Mouse (Mus musculus) forebrain, embryonic 11.5 days (tissue): Measurements from ENCODE around the gene Ptprc. TPM values are rescaled to one million over a fixed set of nuclear protein-coding genes. Genes with fewer than 3 reads are reported as not detected.

ENCODE experiments used
- ATAC-seq: fragments of 200-750 bp; cut with Nextera tagmentation; replicated peaks from 2 replicates; pipeline ENCODE4 v1.8.0; 2017; ENCODE audit warnings: moderate TSS enrichment; ENCODE audit not compliant: low FRiP score
- DNase-seq: peaks from one replicate; pipeline ENCODE4 v3.0.0-alpha.2; 2017; ENCODE audit warnings: low spot score
- H3K27ac ChIP-seq: fragments of 300-500 bp; sonication (generic); 2 replicates; pipeline ENCODE4 v1.5.1; 2014; ENCODE audit warnings: low read depth, low read length
- H3K27me3 ChIP-seq: fragments of 300-500 bp; sonication (generic); 2 replicates; pipeline ENCODE4 v1.6.1; 2014; ENCODE audit warnings: mild to moderate bottlenecking, low read length, mixed read lengths; ENCODE audit not compliant: control insufficient read depth, insufficient read depth
- H3K36me3 ChIP-seq: fragments of 300-500 bp; sonication (generic); 2 replicates; pipeline ENCODE4 v1.6.1; 2014; ENCODE audit warnings: mild to moderate bottlenecking, low read length, moderate library complexity, mixed read lengths; ENCODE audit not compliant: control insufficient read depth, insufficient read depth
- H3K4me1 ChIP-seq: fragments of 300-500 bp; sonication (generic); replicated peaks from 2 replicates; pipeline ENCODE4 v1.6.1; 2014; ENCODE audit warnings: low read length, mixed read lengths; ENCODE audit not compliant: control insufficient read depth, insufficient read depth
- H3K4me2 ChIP-seq: fragments of 300-500 bp; sonication (generic); 2 replicates; pipeline ENCODE4 v1.6.1; 2014; ENCODE audit warnings: low read depth, mild to moderate bottlenecking, low read length, moderate library complexity, mixed read lengths; ENCODE audit not compliant: severe bottlenecking
- H3K4me3 ChIP-seq: fragments of 300-500 bp; sonication (generic); 2 replicates; pipeline ENCODE4 v1.5.1; 2014; ENCODE audit warnings: low read depth, low read length
- H3K9ac ChIP-seq: fragments of 300-500 bp; sonication (generic); 2 replicates; pipeline ENCODE4 v1.6.1; 2014; ENCODE audit warnings: low read length
- H3K9me3 ChIP-seq: fragments of 300-500 bp; sonication (generic); 2 replicates; pipeline ENCODE4 v1.6.1; 2016; ENCODE audit warnings: low read length, mixed read lengths; ENCODE audit not compliant: control insufficient read depth
- WGBS: fragments of 180-500 bp; shearing (Covaris S2); extraction: QIAGEN DNeasy Blood & Tissue Kit; methylation state at CpG from one replicate; pipeline ENCODE4 v1.1.7; 2014; 5-methylcytosine and 5-hydroxymethylcytosine counted together
- polyA plus RNA-seq: library from polyadenylated mRNA; unstranded; fragments of >200 nt; fragmentation: Nextera tagmentation; extraction: Ambion mirVana; gene quantifications from 2 replicates; pipeline ENCODE4 v1.2.1, GENCODE M21; 2014

Ptprc gene
- polyA plus RNA-seq, result 1.6 and 2.0 TPM in 2 replicates

DNA sequence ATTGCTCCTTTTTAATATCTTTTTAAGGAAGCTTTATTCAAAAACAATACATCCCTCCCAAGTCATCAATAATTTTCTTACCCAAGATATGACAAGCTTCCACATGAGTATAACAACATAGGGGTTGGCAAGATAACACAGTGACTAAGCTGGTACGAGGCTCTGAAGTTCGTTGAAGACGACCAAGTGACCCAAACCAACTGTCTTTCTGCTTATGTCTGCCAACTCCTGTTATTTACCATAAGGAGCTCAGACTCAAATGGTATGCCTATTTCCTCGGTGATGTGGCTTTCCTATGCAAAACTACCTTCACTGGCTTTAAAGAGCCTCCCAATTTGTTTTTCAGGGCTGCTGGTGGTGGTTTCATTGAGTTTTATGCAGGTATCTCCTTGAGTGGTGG lies at the start of gene Ptprc:
Gene Ptprc, minus strand, starts transcription at position 215 of the 400 bp plus-strand sequence.
- 91% methylated on average over 4 of the region's 4 CpGs for WGBS
- no peak for DNase-seq

GRCm38 (mm10) chr1:138214736-138215458 lies 39.4 kb upstream of the Ptprc start:
- H3K4me1 ChIP-seq, result 0 out of 2 replicates have a peak, but pooled peaks cover 2% of the 10 kb centered on the region
- ATAC-seq (no peak), DNase-seq (no peak)
- no peaks in the 10 kb centered on the region for H3K9me3 ChIP-seq
- 50% methylated on average over 3 of the region's 3 CpGs for WGBS
- H3K9ac ChIP-seq, result no peak overlapping the region
- no peaks in the 10 kb centered on the region for H3K36me3 ChIP-seq
- no peaks in the 10 kb centered on the region for H3K27me3 ChIP-seq
- H3K27ac ChIP-seq, result no peak overlapping the region
- no peak overlapping the region for H3K4me3 ChIP-seq
- no peak overlapping the region for H3K4me2 ChIP-seq

More for the DNA sequence above, at the start of gene Ptprc:
- no peak within 1 kb of the TSS for H3K27ac ChIP-seq
- no peaks in the 10 kb centered on the region for H3K9me3 ChIP-seq
- no peaks in the 10 kb centered on the region for H3K27me3 ChIP-seq
- H3K4me2 ChIP-seq, result no peak within 1 kb of the TSS
- H3K36me3 ChIP-seq, result no peaks in the 10 kb centered on the region
- no peaks in the 10 kb centered on the region for H3K4me1 ChIP-seq
- no peak within 1 kb of the TSS for H3K9ac ChIP-seq
- no peak for ATAC-seq
- H3K4me3 ChIP-seq, result no peak within 1 kb of the TSS

- Histone ChIP-seq H3K36me3 (no peaks in the 10 kb centered on the region), H3K4me1 (peaks cover 6% of the 10 kb centered on the region; the same call in 1 of the 2 replicates), H3K9me3 (no peaks in the 10 kb centered on the region), H3K4me2 (no peak overlapping the region), H3K27ac (no peak overlapping the region), H3K9ac (no peak overlapping the region), H3K27me3 (no peaks in the 10 kb centered on the region), H3K4me3 (no peak overlapping the region)
- WGBS, result 83% methylated on average over 3 of the region's 3 CpGs
- DNase-seq, result no peak
- ATAC-seq, result no peak
Observed at GRCm38 (mm10) chr1:138210387-138211024, 35.0 kb upstream of the Ptprc start.

GRCm38 (mm10) chr1:138209751-138210150 lies 34.2 kb upstream of the Ptprc start:
- H3K4me1 ChIP-seq, result peaks cover 6% of the 10 kb centered on the region; the same call in 1 of the 2 replicates
- no peak for ATAC-seq
- H3K9ac ChIP-seq, result no peak overlapping the region
- no peak for DNase-seq
- H3K9me3 ChIP-seq, result no peaks in the 10 kb centered on the region
- no peak overlapping the region for H3K4me2 ChIP-seq
- 92% methylated on average over 3 of the region's 3 CpGs for WGBS
- no peak overlapping the region for H3K4me3 ChIP-seq
- no peaks in the 10 kb centered on the region for H3K27me3 ChIP-seq
- H3K36me3 ChIP-seq, result no peaks in the 10 kb centered on the region
- no peak overlapping the region for H3K27ac ChIP-seq

- no peaks in the 10 kb centered on the region for H3K9me3 ChIP-seq
- peaks cover 4% of the 10 kb centered on the region; the same call in 1 of the 2 replicates for H3K4me1 ChIP-seq
- no peaks in the 10 kb centered on the region for H3K27me3 ChIP-seq
- no peak overlapping the region for H3K4me3 ChIP-seq
- H3K27ac ChIP-seq, result no peak overlapping the region
- H3K9ac ChIP-seq, result no peak overlapping the region
- DNase-seq, result peak; percentile 63
- peak; percentile 73 for ATAC-seq
- no peaks in the 10 kb centered on the region for H3K36me3 ChIP-seq
- WGBS, result 26% methylated on average over 7 of the region's 7 CpGs
- H3K4me2 ChIP-seq, result 0 out of 2 replicates have a peak overlapping the region, but pooled peaks have one; percentile 15
Observed at GRCm38 (mm10) chr1:138206041-138206440, 30.5 kb upstream of the Ptprc start.

DNA sequence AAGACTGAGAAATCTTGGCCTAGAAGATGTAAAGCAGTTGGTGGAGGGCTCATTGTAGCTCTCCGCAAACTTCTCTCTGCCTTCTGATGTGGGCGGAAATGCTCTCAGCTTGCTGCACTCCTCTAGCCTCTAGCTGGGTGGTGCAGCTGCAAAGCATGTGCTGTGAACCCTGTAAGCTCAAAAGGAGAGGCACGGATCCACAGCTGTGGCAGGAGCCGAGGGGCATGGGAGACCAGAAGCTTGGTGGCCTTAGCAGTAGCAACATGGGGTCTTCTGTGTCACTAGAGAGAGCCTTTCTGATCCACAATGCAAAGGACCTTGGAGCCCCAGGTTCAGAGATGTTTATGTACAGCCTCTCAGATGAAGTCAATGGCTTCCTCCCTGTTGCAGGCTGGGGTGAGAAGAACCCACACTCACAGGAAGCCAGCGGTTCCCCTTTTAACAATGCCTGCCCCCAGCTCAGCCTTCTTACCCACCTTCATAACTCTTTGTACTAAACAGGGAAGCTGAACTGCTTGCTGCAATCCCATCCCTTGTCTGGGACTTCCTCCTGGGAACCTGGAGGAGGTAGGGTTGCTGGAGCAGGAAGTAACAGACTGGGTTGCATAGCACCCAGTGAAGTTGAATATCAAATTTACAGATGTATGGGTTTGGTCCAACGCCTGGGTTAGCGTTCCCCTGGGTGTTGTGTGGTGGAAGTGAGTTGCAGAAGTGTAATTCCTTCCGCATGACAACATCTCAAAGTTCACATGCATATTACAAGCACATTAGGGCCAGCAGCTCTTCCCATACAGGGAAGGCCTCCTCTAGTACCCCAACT lies 16.4 kb upstream of the Ptprc start:
- H3K9ac ChIP-seq, result no peak overlapping the region
- ATAC-seq (no peak; the same call in 1 of the 2 replicates), DNase-seq (no peak)
- 82% methylated on average over 8 of the region's 8 CpGs for WGBS
- no peaks in the 10 kb centered on the region for H3K27me3 ChIP-seq
- H3K4me1 ChIP-seq, result no peaks in the 10 kb centered on the region
- H3K27ac ChIP-seq, result no peak overlapping the region
- H3K4me2 ChIP-seq, result no peak overlapping the region
- H3K36me3 ChIP-seq, result no peaks in the 10 kb centered on the region
- H3K9me3 ChIP-seq, result no peaks in the 10 kb centered on the region
- no peak overlapping the region for H3K4me3 ChIP-seq

GRCm38 (mm10) chr1:138188131-138188530 lies 12.6 kb upstream of the Ptprc start:
- DNase-seq (no peak), ATAC-seq (no peak)
- Histone ChIP-seq H3K4me1 (no peaks in the 10 kb centered on the region), H3K27me3 (no peaks in the 10 kb centered on the region), H3K9me3 (no peaks in the 10 kb centered on the region), H3K27ac (no peak overlapping the region), H3K9ac (no peak overlapping the region), H3K4me3 (no peak overlapping the region), H3K4me2 (no peak overlapping the region), H3K36me3 (no peaks in the 10 kb centered on the region)
- 82% methylated on average over 4 of the region's 4 CpGs for WGBS

GRCm38 (mm10) chr1:138185904-138186303 lies 10.4 kb upstream of the Ptprc start:
- Histone ChIP-seq H3K4me2 (no peak overlapping the region), H3K9ac (no peak overlapping the region), H3K27ac (no peak overlapping the region), H3K9me3 (no peaks in the 10 kb centered on the region), H3K4me1 (no peaks in the 10 kb centered on the region), H3K27me3 (no peaks in the 10 kb centered on the region), H3K36me3 (no peaks in the 10 kb centered on the region), H3K4me3 (no peak overlapping the region)
- 80% methylated on average over 4 of the region's 4 CpGs for WGBS
- ATAC-seq (no peak), DNase-seq (no peak)
